Mouse (Mus musculus): Measurements from ENCODE around the gene Ist1.

DNA sequence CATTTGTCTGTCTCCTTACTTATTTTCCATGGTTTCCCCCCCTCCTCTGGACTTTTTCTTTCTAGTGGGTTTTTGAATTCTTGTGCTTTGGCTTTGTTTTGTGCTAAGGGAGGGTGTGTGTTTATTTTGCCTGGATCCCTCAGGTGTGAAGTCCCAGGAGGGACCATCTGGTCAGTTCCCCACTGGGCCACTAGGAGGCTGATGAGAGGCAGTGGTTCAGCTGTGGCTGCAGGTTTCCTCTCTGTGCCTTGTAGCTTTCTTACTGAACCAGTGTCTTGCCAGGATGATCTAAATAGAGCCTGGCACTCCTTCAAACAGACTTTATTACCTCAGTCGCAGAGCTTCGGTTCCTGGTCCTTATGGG is 13.8 kb upstream of the Ist1 start:
- TF ChIP-seq CTCF (IDR thresholded peaks at IDR 0.05; ENCODE audit: low read depth, low read length) (peak; percentile 86), POLR2A (IDR thresholded peaks at IDR 0.05; ENCODE audit: borderline replicate concordance, low read depth, low read length) (no peak)

Measured in bone marrow macrophage, adult 2 months (primary cell).